Mouse (Mus musculus) liver, postnatal 0 days (tissue): ENCODE results near the gene Dstyk.

Source experiments
- CTCF ChIP-seq: sonication (generic); IDR thresholded peaks from 2 replicates; pipeline ENCODE4 v1.5.1; 2016; ENCODE audit warnings: antibody characterized with exemption, low read depth
- EP300 ChIP-seq: IDR thresholded peaks from 2 replicates; pipeline ENCODE4 v1.6.1; 2016; ENCODE audit warnings: antibody characterized with exemption, low read depth, mild to moderate bottlenecking

DNA sequence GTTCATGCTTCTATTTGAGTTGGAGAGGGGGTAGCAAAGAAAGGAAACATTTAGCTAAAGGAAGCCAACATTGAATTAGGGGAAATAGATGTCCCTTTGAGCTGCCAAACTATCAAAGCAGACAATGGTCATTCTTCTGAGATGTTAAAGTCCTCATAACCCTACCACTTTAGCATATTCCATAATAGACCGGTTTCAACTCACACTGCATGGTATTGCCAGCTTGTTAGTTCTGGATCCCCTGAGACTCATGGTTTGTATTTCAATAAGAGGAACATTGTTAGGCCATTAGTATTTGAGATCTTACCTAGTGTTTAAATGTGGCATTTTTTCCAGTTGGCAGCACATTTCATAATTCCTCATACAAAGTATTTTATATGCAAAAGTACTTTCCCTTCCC is 19.6 kb downstream of the Dstyk start:
- TF ChIP-seq CTCF (no peak), EP300 (no peak)
